Mouse (Mus musculus) forebrain, embryonic 11.5 days (tissue): ENCODE results near the gene Hsf2bp. TPM values are rescaled to one million over a fixed set of nuclear protein-coding genes. Genes with fewer than 3 reads are reported as not detected.

Experiments
- ATAC-seq: fragments of 200-750 bp; cut with Nextera tagmentation; replicated peaks from 2 replicates; pipeline ENCODE4 v1.8.0; 2017; ENCODE audit warnings: moderate TSS enrichment; ENCODE audit not compliant: low FRiP score
- DNase-seq: peaks from one replicate; pipeline ENCODE4 v3.0.0-alpha.2; 2017; ENCODE audit warnings: low spot score
- H3K27ac ChIP-seq: fragments of 300-500 bp; sonication (generic); 2 replicates; pipeline ENCODE4 v1.5.1; 2014; ENCODE audit warnings: low read depth, low read length
- H3K27me3 ChIP-seq: fragments of 300-500 bp; sonication (generic); 2 replicates; pipeline ENCODE4 v1.6.1; 2014; ENCODE audit warnings: mild to moderate bottlenecking, low read length, mixed read lengths; ENCODE audit not compliant: control insufficient read depth, insufficient read depth
- H3K36me3 ChIP-seq: fragments of 300-500 bp; sonication (generic); 2 replicates; pipeline ENCODE4 v1.6.1; 2014; ENCODE audit warnings: mild to moderate bottlenecking, low read length, moderate library complexity, mixed read lengths; ENCODE audit not compliant: control insufficient read depth, insufficient read depth
- H3K4me1 ChIP-seq: fragments of 300-500 bp; sonication (generic); replicated peaks from 2 replicates; pipeline ENCODE4 v1.6.1; 2014; ENCODE audit warnings: low read length, mixed read lengths; ENCODE audit not compliant: control insufficient read depth, insufficient read depth
- H3K4me2 ChIP-seq: fragments of 300-500 bp; sonication (generic); 2 replicates; pipeline ENCODE4 v1.6.1; 2014; ENCODE audit warnings: low read depth, mild to moderate bottlenecking, low read length, moderate library complexity, mixed read lengths; ENCODE audit not compliant: severe bottlenecking
- H3K4me3 ChIP-seq: fragments of 300-500 bp; sonication (generic); 2 replicates; pipeline ENCODE4 v1.5.1; 2014; ENCODE audit warnings: low read depth, low read length
- H3K9ac ChIP-seq: fragments of 300-500 bp; sonication (generic); 2 replicates; pipeline ENCODE4 v1.6.1; 2014; ENCODE audit warnings: low read length
- H3K9me3 ChIP-seq: fragments of 300-500 bp; sonication (generic); 2 replicates; pipeline ENCODE4 v1.6.1; 2016; ENCODE audit warnings: low read length, mixed read lengths; ENCODE audit not compliant: control insufficient read depth
- WGBS: fragments of 180-500 bp; shearing (Covaris S2); extraction: QIAGEN DNeasy Blood & Tissue Kit; methylation state at CpG from one replicate; pipeline ENCODE4 v1.1.7; 2014; 5-methylcytosine and 5-hydroxymethylcytosine counted together
- polyA plus RNA-seq: library from polyadenylated mRNA; unstranded; fragments of >200 nt; fragmentation: Nextera tagmentation; extraction: Ambion mirVana; gene quantifications from 2 replicates; pipeline ENCODE4 v1.2.1, GENCODE M21; 2014

Hsf2bp gene
- polyA plus RNA-seq, 1 experiment from 2014 or later: 0.31 TPM

DNA sequence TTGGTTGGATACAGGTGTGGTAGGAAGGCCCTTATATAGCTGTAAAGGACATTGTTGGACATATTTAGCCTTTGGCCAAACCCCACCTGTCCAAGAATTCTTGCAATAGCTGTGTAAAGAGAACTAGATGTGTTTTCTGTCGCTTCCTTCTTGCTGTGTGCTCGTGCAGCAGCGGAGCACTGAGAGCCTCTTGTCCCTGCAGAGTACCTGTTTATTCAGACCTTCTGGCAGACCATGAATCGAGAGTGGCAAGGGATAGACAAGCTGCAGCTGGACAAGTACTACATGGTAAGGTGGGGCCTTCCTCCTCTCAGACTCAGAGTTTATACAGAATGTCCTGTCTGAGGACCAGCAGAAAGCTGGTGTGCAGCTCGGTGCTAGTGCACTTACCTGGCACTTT is 12.2 kb upstream of the Hsf2bp start:
- H3K9ac ChIP-seq: no peak overlapping the region
- DNase-seq (no peak), ATAC-seq (no peak)
- H3K27ac ChIP-seq: no peak overlapping the region
- 89% methylated on average over 5 of the region's 5 CpGs for WGBS
- H3K9me3 ChIP-seq: no peaks in the 10 kb centered on the region
- H3K4me2 ChIP-seq: no peak overlapping the region
- no peak overlapping the region for H3K4me3 ChIP-seq
- H3K27me3 ChIP-seq: no peaks in the 10 kb centered on the region
- H3K4me1 ChIP-seq: no peaks in the 10 kb centered on the region
- peaks cover 8% of the 10 kb centered on the region for H3K36me3 ChIP-seq

DNA sequence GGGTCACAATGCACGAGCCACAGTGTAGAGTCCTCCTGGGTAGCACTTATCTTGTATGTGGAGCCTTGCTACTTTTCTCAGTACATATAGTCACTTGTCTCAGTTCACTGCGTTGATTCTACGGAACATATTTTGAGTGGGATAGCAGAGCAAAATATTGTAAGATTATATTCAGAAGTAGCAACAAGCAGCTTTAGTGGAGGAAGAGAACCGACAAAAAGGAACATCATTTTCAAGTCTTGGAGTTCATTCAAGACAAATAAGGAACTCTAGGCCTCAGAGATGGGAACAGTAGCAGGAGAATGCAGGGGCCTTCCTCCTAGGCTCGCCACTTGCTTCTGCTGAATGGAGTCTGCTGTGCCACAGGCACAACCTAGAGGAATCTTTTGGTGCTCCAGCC is 10.4 kb upstream of the Hsf2bp start:
- Histone ChIP-seq H3K9ac (no peak overlapping the region), H3K36me3 (peaks cover 4% of the 10 kb centered on the region), H3K27ac (no peak overlapping the region), H3K9me3 (no peaks in the 10 kb centered on the region), H3K4me2 (no peak overlapping the region), H3K4me1 (0 out of 2 replicates have a peak, but pooled peaks cover 2% of the 10 kb centered on the region), H3K27me3 (no peaks in the 10 kb centered on the region), H3K4me3 (no peak overlapping the region)
- 96% methylated on average over 5 of the region's 5 CpGs for WGBS
- ATAC-seq (no peak), DNase-seq (no peak)

DNA sequence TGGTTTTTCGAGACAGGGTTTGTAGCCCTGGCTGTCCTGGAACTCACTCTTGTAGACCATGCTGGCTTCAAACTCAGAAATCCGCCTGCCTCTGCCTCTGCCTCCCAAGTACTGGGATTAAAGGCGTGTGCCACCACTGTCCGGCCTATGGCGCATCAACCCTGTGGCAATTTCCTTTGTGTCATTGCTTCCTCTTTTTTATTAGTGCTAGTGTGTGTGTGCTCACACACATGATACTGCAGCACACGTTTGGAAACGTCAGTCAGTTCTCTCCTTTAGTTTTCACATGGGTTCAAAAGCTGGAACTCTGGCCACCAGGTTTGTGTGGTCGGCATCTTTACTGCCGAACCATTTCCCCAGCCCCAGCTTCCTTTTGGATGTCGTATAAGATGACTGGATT is 4.1 kb upstream of the Hsf2bp start:
- Histone ChIP-seq H3K4me1 (peaks cover 2% of the 10 kb centered on the region; the same call in 1 of the 2 replicates), H3K9ac (no peak overlapping the region), H3K4me3 (no peak overlapping the region), H3K27ac (no peak overlapping the region), H3K4me2 (no peak overlapping the region), H3K36me3 (no peaks in the 10 kb centered on the region; the same call in 1 of the 2 replicates), H3K27me3 (no peaks in the 10 kb centered on the region), H3K9me3 (no peaks in the 10 kb centered on the region)
- no peak for ATAC-seq
- DNase-seq: no peak
- 88% methylated on average over 10 of the region's 10 CpGs for WGBS

DNA sequence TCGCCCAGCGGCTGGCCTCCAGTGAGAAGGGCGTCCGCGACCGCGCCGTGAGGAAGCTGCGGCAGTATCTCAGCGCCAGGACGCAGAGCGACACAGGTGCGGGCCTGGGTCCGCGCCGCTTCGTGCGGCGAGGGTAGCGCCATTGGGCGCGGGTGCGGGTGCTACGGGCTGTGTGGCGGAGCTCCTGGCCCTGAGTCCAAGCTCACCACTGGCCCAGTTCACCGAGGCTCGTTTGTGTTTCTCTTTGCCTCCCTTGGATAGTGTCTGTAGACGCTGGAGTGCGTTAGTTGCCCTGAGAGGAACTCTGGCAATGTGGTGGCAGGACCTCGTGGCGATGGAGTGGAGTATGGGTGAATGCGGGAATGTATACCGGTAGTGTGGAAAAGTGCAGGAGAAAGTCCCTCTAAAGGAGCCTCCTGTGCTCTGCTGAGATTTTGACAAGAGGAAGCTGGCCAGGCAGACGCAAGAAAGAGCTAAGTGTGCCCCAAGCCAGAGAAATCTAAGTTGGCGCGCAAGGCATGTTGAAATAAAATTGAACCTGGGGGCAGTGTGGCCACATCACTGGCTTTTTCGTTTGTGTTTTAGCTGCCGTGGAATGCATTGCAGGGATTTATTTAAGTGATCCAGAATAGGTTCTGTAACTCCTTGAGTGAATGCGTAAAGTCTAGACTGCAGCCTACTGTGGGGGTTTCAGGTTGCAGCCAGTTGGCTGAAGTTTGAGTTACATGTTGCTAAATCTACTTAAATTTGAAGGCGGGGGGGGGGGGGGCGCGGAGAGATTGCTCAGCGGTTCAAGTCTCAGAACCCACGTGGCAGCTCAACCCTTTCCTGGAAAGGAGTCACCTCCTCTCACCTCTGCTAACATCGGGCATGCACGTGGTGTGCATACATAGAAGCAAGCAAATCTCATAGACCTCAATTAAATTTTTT is 625 bp upstream of the Hsf2bp start:
- under 1% methylated on average over 46 of the region's 46 CpGs for WGBS
- no peak for DNase-seq
- Histone ChIP-seq H3K36me3 (no peaks in the 10 kb centered on the region), H3K9me3 (no peaks in the 10 kb centered on the region), H3K27ac (peak overlapping the region; percentile 20), H3K27me3 (no peaks in the 10 kb centered on the region), H3K9ac (peak overlapping the region; percentile 72), H3K4me1 (no peaks in the 10 kb centered on the region; the same call in 1 of the 2 replicates), H3K4me2 (peak overlapping the region; percentile 92), H3K4me3 (peak overlapping the region; percentile 63)
- ATAC-seq: no peak; the same call in 1 of the 2 replicates

DNA sequence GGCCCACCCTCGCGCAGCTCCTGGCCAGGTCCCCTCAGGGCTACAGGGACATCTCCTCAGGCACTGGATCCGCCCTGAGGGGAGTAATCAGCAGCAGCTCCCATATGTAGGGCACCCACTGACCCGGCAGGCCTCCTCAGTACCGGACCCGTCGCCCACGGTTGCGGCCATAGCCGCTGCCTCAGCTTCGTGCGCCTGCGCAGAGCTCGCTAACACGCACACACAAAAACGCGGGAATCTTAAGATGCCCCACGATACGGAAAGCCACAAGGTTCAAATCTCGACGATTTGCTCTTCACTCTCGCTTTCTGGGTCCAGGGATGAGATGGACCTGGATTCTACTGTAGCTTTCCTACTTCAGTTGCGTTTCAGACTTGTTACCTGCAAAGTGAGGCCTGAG is 1.8 kb downstream of the Hsf2bp start:
- ATAC-seq (no peak), DNase-seq (no peak)
- 88% methylated on average over 23 of the region's 23 CpGs for WGBS
- Histone ChIP-seq H3K27me3 (no peaks in the 10 kb centered on the region), H3K4me1 (no peaks in the 10 kb centered on the region; the same call in 1 of the 2 replicates), H3K4me3 (no peak overlapping the region), H3K9me3 (no peaks in the 10 kb centered on the region), H3K36me3 (no peaks in the 10 kb centered on the region), H3K9ac (no peak overlapping the region), H3K27ac (no peak overlapping the region), H3K4me2 (no peak overlapping the region)

DNA sequence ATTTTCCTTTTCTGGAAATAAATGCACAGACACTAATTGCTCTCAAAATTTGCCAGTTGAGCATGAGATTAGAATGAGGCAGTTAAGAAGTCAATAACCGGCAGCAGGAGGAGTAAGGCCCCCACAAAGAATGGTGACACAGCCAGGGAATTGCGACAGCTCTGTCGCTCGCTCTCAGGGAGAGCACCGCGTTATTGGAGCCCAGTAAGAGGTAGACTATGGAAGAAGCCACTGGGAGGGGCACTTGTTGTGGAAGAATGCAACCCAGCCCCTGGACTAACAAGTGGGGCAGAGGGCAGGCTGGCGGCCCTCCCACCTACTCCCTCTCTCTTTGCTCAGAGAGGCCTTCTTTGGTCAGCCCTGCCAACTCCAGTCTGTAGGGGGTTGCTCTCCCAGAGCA is 4.5 kb downstream of the Hsf2bp start:
- ATAC-seq (no peak), DNase-seq (no peak)
- H3K4me1 ChIP-seq: no peaks in the 10 kb centered on the region; the same call in 1 of the 2 replicates
- no peaks in the 10 kb centered on the region for H3K9me3 ChIP-seq
- H3K4me3 ChIP-seq: no peak overlapping the region
- no peak overlapping the region for H3K9ac ChIP-seq
- 45% methylated on average over 7 of the region's 7 CpGs for WGBS
- no peak overlapping the region for H3K27ac ChIP-seq
- H3K27me3 ChIP-seq: no peaks in the 10 kb centered on the region
- no peak overlapping the region for H3K4me2 ChIP-seq
- no peaks in the 10 kb centered on the region for H3K36me3 ChIP-seq

DNA sequence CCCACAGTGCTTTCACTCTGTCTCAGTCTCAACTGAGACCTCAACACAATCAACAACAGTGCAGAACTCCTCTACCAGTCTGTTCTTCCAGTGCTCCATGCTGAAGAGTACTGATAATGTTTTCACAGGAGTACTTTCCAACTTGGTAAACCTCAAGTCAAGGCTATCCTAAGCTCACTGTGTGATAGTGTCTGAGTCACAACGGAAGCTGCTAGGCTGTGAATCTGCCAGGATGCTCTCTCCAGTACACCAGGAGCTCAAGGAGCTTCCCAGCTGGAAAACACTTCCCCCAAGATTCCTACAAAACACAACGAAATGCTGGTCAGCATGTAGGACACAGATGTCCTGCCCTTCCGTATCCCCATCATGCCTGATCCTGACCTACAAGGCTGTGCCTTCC is 7.8 kb downstream of the Hsf2bp start:
- Histone ChIP-seq H3K4me3 (no peak overlapping the region), H3K9ac (no peak overlapping the region), H3K4me2 (no peak overlapping the region), H3K9me3 (no peaks in the 10 kb centered on the region), H3K27me3 (no peaks in the 10 kb centered on the region), H3K36me3 (no peaks in the 10 kb centered on the region), H3K4me1 (no peaks in the 10 kb centered on the region), H3K27ac (no peak overlapping the region)
- WGBS: 79% methylated on average over 3 of the region's 3 CpGs
- DNase-seq (no peak), ATAC-seq (no peak)

DNA sequence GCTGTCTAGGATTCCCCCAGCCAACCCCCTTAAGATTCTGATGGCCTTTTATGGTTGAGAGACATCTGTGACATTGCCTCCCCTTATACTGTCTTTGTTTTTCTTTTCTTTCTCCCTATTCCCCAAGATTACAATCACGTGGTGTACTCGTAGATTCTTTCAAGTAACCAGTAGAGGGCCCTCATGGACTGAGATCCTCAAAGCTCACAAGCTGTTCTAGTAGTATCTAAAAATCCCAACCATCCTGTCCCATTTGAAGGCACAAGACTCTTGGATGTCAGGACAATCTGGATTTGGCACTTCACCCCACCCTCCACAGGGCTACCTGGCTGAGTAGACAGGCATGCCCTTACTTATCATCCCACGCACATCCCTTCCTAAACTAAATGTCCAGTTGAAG is 8.5 kb downstream of the Hsf2bp start:
- no peaks in the 10 kb centered on the region for H3K9me3 ChIP-seq
- ATAC-seq (no peak), DNase-seq (no peak)
- H3K4me3 ChIP-seq: no peak overlapping the region
- no peaks in the 10 kb centered on the region for H3K4me1 ChIP-seq
- no peaks in the 10 kb centered on the region for H3K36me3 ChIP-seq
- WGBS: 30% methylated on average over 3 of the region's 3 CpGs
- no peak overlapping the region for H3K27ac ChIP-seq
- no peak overlapping the region for H3K4me2 ChIP-seq
- no peak overlapping the region for H3K9ac ChIP-seq
- no peaks in the 10 kb centered on the region for H3K27me3 ChIP-seq

DNA sequence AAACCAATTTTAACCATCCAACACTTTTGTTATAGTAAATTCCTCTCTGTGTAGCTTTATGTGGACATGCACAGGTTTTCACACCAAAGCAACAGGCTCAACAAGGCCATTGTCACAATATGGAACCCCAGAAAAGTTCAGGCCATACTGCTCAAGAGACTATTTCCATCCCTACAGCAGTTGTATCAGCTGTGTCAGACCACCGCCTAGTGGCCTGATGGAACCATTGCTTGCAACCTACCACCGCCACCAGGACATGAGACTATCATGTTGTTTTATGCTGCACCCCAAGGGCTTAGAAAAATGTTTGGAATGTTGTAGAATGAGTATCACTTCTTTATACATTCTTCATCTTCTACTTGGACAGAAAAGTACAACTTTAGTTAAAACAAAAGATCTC is 10.8 kb downstream of the Hsf2bp start:
- no peak overlapping the region for H3K9ac ChIP-seq
- ATAC-seq (no peak), DNase-seq (peak; percentile 76)
- no peaks in the 10 kb centered on the region for H3K9me3 ChIP-seq
- no peak overlapping the region for H3K27ac ChIP-seq
- no peaks in the 10 kb centered on the region for H3K36me3 ChIP-seq
- no peak overlapping the region for H3K4me3 ChIP-seq
- 8% methylated on average over 2 of the region's 2 CpGs for WGBS
- no peak overlapping the region for H3K4me2 ChIP-seq
- H3K27me3 ChIP-seq: no peaks in the 10 kb centered on the region
- H3K4me1 ChIP-seq: no peaks in the 10 kb centered on the region
